Mouse (Mus musculus): ENCODE data around the gene Tbc1d30.

Tbc1d30 gene

DNA sequence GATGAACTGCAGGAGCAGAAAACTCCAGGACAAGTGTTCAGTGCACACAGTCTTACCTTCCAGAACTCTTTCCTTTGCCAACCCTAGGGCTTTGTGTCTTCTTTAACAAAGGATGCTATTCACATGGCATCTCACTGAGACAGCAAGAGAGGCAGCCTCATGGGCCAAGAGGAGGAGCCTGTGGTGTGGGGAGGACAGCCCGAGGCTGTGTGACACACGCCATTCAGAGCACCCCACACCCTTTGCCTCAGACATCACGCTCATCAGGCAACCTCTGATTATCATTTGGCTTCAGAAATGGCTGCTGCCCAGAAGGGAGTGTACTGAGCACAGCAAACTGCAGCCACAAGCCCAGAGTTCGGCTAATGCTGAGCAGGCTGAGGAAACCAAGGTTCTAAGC lies 36.9 kb downstream of the Tbc1d30 start:
- 0 out of 2 replicates have a peak, but pooled peaks have one; percentile 14 for ATAC-seq (ENCODE audit: low TSS enrichment)

- ATAC-seq (ENCODE audit: low TSS enrichment): no peak
Observed at GRCm38 (mm10) chr10:121313049-121313448, 38.0 kb downstream of the Tbc1d30 start.

DNA sequence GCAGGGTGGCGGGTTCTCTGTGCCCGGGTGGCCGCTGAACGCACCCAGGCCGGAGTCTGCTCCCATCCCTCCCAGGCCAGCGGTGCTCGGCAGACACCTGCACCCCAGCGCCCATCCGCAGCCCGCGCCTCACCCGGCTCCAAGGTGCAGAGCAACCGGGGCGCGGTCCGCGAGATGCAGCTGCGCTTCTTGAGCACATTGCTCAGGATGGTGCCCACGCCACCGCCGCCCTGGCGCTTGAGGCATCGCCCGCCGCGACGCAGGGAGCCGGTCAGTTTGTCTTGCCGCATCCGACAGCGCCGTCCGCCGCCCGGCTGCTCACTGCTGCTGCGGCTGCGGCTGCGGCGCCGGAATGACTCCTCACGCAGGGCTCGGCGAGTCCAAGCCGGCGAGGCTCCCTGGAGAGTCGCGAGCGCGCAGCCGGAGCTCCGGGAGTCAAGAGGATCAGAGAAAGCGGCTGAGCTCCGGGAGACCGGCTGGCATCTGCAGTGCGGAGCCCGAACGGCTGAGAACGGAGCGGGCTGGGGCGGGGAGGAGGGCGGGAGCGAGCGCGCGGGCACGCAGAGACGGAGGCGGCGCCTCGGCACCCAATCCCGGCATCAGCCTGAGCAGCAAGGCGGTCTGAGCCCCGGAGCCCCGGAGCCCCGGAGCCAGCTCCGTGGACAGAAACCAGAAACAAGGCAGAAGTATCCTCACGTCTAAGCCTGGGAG lies 40.4 kb downstream of the Tbc1d30 start:
- peak; percentile 82 for ATAC-seq (ENCODE audit: low TSS enrichment)

DNA sequence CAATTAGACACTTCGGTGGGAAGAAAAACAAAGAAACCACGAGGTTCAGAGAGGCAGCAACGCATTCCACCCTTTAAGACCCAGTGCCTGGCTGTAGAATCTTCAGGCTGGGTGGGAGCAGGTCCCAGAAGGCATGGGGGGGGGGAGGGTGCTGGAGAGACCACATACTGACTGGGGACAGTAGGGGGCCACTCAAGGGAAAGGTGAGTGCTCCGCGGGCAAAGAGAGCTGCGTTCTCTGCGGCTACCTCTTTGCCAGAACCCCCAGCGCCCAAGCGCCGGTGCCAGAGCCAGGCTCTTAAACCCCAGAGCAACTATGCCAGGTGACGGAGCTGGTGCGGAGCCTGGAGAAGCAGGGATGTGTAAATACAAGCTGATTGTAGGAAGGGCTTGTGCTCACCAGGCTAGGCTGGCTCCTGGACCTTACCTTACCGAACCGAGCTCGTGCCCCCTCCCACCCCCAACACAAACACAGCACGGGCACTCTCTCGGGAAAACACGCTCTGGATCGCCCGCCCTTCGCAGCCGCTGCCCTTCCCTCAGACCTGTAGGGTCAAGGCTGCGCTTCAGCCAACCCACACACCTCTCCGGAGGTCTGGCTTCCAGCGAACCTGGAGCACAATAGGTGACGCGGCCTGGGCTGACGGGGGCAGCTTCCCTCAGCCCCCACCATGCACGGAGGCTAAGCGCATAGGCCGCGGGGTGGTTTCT lies 41.1 kb downstream of the Tbc1d30 start:
- ATAC-seq (ENCODE audit: low TSS enrichment): peak; percentile 9; the same call in 1 of the 2 replicates

- no peak for ATAC-seq (ENCODE audit: low TSS enrichment)
Observed at GRCm38 (mm10) chr10:121309123-121309655, 41.9 kb downstream of the Tbc1d30 start.

DNA sequence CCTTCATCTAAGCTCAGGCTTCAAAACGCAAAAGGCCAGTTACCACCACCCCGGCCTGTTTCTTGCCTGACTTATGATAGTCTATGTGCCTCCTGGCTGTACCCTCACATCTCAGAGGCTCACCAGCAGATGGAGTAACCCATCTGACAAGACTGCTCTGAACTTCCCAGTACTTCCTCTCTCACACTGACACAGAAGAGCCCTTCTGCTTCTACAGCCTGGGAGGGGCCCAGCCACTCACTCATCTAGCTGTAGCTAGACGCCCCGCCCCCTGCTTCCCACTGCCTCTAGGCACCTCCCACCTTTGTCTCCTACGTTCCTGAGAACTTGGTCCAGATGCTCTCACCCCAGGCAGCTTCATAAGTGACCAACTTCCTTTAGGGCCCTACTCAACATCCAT lies 45.6 kb downstream of the Tbc1d30 start:
- peak; percentile 38 for ATAC-seq (ENCODE audit: low TSS enrichment)

DNA sequence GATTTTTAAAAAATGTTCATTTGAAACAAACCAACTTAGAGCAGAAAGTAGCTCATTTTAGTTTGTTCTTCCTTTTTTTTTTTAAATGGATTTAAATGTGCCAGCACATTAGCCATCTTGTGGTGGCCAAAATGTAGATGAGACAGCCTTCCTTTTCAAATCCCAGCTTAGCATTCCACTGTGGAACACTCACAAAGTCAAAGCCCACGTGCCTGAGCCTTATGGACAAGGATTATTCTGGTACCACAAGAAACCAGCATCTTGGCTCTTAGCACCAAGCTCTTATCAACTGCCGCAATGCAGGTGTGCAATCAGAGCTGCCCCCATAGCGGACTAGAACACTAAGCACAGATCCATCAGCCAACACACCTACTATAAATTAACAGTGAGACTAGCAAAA lies 47.5 kb downstream of the Tbc1d30 start:
- peak; percentile 38 for ATAC-seq (ENCODE audit: low TSS enrichment)

GRCm38 (mm10) chr10:121301868-121302267 lies 49.2 kb downstream of the Tbc1d30 start:
- ATAC-seq (ENCODE audit: low TSS enrichment): no peak

- no peak for ATAC-seq (ENCODE audit: low TSS enrichment)
Observed at GRCm38 (mm10) chr10:121300659-121301058, 50.4 kb downstream of the Tbc1d30 start.

DNA sequence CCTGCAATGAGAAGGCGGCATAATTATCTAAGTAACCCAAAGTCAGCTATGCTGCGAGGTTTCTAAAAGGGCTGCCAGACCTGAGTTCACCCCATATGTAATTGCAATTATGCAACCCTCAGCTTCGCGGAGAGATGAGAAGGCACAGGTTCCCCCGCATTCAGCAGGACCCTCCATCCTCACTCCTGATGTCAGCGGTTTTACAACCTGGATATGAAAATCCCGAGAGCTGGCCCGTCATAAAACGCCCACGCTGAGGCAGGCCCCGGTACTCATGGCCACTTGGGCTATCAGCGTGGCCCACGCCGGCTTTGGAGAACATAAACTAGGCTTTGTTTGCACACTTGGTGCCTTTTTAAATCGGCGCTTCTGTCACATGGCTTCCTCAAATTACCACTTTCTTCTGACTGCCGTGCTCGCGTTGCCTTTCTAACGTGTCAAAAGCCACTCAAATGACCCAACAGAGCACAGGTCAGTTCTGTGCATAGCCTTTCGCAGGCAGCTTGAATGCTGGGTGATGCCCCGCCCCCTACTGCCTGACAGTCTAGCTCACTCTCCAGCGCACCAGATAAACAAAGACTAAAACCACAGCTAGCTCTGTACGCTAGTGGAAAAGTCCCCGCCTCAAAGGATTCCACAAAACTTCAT lies 53.9 kb downstream of the Tbc1d30 start:
- ATAC-seq (ENCODE audit: low TSS enrichment): peak; percentile 62

- ATAC-seq (ENCODE audit: low TSS enrichment): no peak
Observed at GRCm38 (mm10) chr10:121294471-121294870, 56.6 kb downstream of the Tbc1d30 start.

GRCm38 (mm10) chr10:121293829-121294228 lies 57.2 kb downstream of the Tbc1d30 start:
- ATAC-seq (ENCODE audit: low TSS enrichment): no peak

DNA sequence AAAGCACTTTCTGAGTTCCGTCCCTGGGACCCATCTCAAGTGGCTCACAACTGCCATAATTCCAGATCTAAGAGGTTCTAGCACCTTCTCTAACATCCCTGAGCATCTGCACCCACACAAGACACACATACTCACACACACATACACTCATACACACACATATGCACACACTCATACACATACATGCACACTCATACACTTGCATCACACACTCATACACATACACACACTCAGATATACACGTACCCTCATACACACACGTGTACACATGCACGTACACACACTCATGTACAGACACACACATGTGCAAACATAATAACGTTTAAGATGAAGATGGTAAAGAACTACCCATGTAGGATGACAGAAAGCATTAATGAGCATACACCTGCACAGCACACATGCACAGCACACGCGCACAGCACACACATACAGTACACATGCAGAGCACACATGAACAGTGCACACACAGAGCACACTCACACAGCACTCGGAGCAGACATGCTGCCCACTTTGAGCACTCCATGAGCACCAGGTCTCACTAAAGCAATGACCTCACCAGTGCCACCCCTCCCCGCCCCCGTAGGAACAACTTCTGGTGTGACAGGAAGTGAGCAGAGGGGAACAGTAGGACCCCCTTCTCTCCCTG lies 59.7 kb downstream of the Tbc1d30 start:
- ATAC-seq (ENCODE audit: low TSS enrichment): no peak

GRCm38 (mm10) chr10:121290682-121291078 lies 60.4 kb downstream of the Tbc1d30 start:
- peak; percentile 80 for ATAC-seq (ENCODE audit: low TSS enrichment)

DNA sequence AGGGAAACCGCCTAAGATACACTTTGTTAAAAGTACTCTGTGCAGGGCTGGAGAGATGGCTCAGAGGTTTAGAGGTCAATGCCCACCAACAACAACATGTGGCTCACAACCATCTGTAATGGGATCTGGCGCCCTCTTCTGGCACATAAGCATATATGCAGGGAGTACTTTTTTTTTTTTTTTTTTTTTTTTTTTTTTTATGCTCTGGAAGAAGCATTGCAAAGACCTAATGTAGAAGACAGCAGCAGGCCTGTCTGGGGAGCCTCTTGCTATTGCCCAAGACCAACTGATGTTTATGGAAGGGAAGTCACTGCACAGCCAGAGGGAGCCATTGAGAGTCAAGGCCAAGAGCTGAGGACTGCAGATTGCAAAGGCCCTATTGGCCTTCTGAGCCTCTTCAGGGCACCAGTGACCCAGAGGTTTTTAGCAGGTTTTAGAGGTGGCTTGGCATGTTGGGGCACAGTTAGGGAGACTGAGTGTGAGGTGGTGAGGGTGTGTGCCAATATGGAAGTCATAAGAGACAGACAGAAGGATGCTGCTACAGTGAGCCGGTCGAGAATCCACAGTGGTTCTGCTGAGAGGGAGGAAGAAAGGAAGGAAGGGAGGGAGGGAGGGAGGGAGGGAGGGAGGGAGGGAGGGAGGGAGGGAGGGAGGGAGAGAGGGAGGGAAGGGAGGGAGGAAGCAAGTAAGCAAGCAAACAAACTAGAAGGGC lies 61.0 kb downstream of the Tbc1d30 start:
- ATAC-seq (ENCODE audit: low TSS enrichment): no peak

DNA sequence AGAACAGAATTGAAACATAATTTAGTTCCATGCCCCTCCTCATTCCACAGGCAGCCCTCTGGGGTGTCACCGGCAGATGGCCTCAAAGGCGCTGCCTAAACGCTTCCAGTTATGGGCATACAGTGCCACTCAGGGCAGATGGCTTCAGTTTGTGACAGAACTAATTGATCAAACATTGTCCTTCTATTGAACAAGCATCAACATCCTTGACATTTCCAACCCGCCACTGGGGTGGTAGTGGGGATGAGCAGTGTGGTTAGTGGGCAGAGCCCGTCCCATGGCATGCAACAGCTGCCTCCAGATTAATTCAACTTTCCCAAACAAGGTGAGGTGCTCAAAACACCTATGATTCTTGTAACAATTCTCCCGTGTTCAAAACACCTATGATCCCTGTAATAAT lies 68.2 kb downstream of the Tbc1d30 start:
- no peak for ATAC-seq (ENCODE audit: low TSS enrichment)

- no peak for ATAC-seq (ENCODE audit: low TSS enrichment)
Observed at GRCm38 (mm10) chr10:121282436-121282835, 68.6 kb downstream of the Tbc1d30 start.

- ATAC-seq (ENCODE audit: low TSS enrichment): peak; percentile 85
Observed at GRCm38 (mm10) chr10:121280943-121281342, 70.1 kb downstream of the Tbc1d30 start.

- ATAC-seq (ENCODE audit: low TSS enrichment): no peak
Observed at GRCm38 (mm10) chr10:121277022-121277471, 74.0 kb downstream of the Tbc1d30 start.

DNA sequence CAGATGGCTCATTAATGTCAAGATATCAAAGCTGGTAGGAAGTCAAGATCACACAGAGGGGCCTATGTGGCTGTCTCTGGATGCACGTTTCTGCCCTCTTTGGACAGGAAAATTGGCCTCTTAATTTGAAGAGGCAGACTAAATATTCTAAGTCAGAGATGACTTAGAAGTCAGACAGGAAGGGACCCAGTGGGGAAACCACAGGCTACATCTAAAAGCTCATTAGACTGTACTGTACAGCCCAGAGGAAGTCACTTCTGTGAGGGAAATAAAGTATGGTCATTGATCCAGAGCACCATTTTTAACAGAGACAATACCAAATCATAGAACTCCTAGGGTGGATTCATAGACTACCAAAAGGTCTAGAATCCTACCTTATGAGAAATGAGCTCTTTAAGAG lies 76.1 kb downstream of the Tbc1d30 start:
- no peak for ATAC-seq (ENCODE audit: low TSS enrichment)

DNA sequence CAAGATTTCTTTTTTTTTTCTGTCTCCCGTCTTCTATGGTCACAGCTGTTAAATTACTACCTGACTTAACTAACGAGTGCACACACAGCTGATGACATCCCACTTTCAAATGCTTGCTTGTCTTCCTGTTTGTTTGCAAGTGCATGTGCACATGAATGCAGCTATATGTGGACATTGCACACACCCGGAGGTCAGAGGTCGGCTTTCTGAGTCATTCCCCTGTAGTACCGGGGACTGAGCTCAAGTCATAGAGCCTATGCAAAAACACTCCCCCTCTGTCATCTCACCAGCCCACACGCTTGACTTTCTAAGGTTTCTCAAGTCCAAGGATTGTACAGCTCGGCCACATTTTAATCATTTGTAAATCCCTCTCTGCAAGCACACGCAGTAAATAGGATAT lies 80.1 kb downstream of the Tbc1d30 start:
- no peak for ATAC-seq (ENCODE audit: low TSS enrichment)

All from frontal cortex, adult (tissue).